Mouse (Mus musculus): Measurements from ENCODE around the gene Mmachc. TPM values are rescaled to one million over a fixed set of nuclear protein-coding genes. Genes with fewer than 3 reads are reported as not detected.

Mmachc gene
- total and polyA plus RNA-seq, 2 experiments from 2014 or later: 20.2 to 20.6 TPM

- WGBS: 85% methylated on average over 3 of the region's 3 CpGs
- no peak overlapping the region for H3K9ac ChIP-seq (replicated peaks; ENCODE audit: low read length)
- no peak overlapping the region for H3K27ac ChIP-seq
- no peaks in the 10 kb centered on the region for H3K27me3 ChIP-seq (ENCODE audit: insufficient read depth, low read length)
- H3K4me2 ChIP-seq (ENCODE audit: low read depth, low read length): no peak overlapping the region
- H3K9me3 ChIP-seq (ENCODE audit: low read length): no peaks in the 10 kb centered on the region
- ATAC-seq: no peak
- no peak for DNase-seq (ENCODE audit: low spot score)
- H3K36me3 ChIP-seq (ENCODE audit: insufficient read depth, low read length): no peaks in the 10 kb centered on the region
- TF ChIP-seq CTCF (IDR thresholded peaks at IDR 0.05; ENCODE audit: low read depth): no peak
- H3K4me1 ChIP-seq (ENCODE audit: insufficient read depth, low read length): no peaks in the 10 kb centered on the region
- no peak overlapping the region for H3K4me3 ChIP-seq (ENCODE audit: low read length)
These were observed 19.2 kb upstream of the Mmachc start for GRCm38 (mm10) chr4:116727401-116727800.

- H3K4me1 ChIP-seq (ENCODE audit: insufficient read depth, low read length): no peaks in the 10 kb centered on the region
- no peak overlapping the region for H3K4me3 ChIP-seq (ENCODE audit: low read length)
- no peak overlapping the region for H3K27ac ChIP-seq
- H3K36me3 ChIP-seq (ENCODE audit: insufficient read depth, low read length): no peaks in the 10 kb centered on the region
- no peak for TF ChIP-seq CTCF (IDR thresholded peaks at IDR 0.05; ENCODE audit: low read depth)
- WGBS: 85% methylated on average over 5 of the region's 5 CpGs
- no peak for ATAC-seq
- no peak overlapping the region for H3K9ac ChIP-seq (replicated peaks; ENCODE audit: low read length)
- DNase-seq (ENCODE audit: low spot score): no peak
- H3K9me3 ChIP-seq (ENCODE audit: low read length): no peaks in the 10 kb centered on the region
- no peaks in the 10 kb centered on the region for H3K27me3 ChIP-seq (ENCODE audit: insufficient read depth, low read length)
- H3K4me2 ChIP-seq (ENCODE audit: low read depth, low read length): no peak overlapping the region
These were observed 17.2 kb upstream of the Mmachc start for GRCm38 (mm10) chr4:116725444-116725843.

- no peak for TF ChIP-seq CTCF (IDR thresholded peaks at IDR 0.05; ENCODE audit: low read depth)
- no peak overlapping the region for H3K9ac ChIP-seq (replicated peaks; ENCODE audit: low read length)
- no peaks in the 10 kb centered on the region for H3K9me3 ChIP-seq (ENCODE audit: low read length)
- no peaks in the 10 kb centered on the region for H3K27me3 ChIP-seq (ENCODE audit: insufficient read depth, low read length)
- no peaks in the 10 kb centered on the region for H3K36me3 ChIP-seq (ENCODE audit: insufficient read depth, low read length)
- H3K27ac ChIP-seq: no peak overlapping the region
- WGBS: 47% methylated on average over 7 of the region's 7 CpGs
- no peak overlapping the region for H3K4me3 ChIP-seq (ENCODE audit: low read length)
- H3K4me2 ChIP-seq (ENCODE audit: low read depth, low read length): 0 out of 2 replicates have a peak overlapping the region, but pooled peaks have one; percentile 6
- ATAC-seq (no peak), DNase-seq (ENCODE audit: low spot score) (no peak)
- no peaks in the 10 kb centered on the region for H3K4me1 ChIP-seq (ENCODE audit: insufficient read depth, low read length)
These were observed 14.0 kb upstream of the Mmachc start for GRCm38 (mm10) chr4:116722230-116722629.

GRCm38 (mm10) chr4:116721098-116721628, 13.0 kb upstream of the Mmachc start:
- no peak for DNase-seq (ENCODE audit: low spot score)
- H3K27me3 ChIP-seq (ENCODE audit: insufficient read depth, low read length): no peaks in the 10 kb centered on the region
- peak overlapping the region; percentile 94 for H3K4me2 ChIP-seq (ENCODE audit: low read depth, low read length)
- H3K9me3 ChIP-seq (ENCODE audit: low read length): no peaks in the 10 kb centered on the region
- ATAC-seq: no peak
- under 1% methylated on average over 29 of the region's 29 CpGs for WGBS
- peak overlapping the region; percentile 66 for H3K4me3 ChIP-seq (ENCODE audit: low read length)
- no peaks in the 10 kb centered on the region for H3K4me1 ChIP-seq (ENCODE audit: insufficient read depth, low read length)
- TF ChIP-seq CTCF (IDR thresholded peaks at IDR 0.05; ENCODE audit: low read depth): no peak
- H3K27ac ChIP-seq: peak overlapping the region; percentile 61; the same call in 1 of the 2 replicates
- peak overlapping the region; percentile 58 for H3K9ac ChIP-seq (replicated peaks; ENCODE audit: low read length)
- H3K36me3 ChIP-seq (ENCODE audit: insufficient read depth, low read length): no peaks in the 10 kb centered on the region

- no peaks in the 10 kb centered on the region for H3K4me1 ChIP-seq (ENCODE audit: insufficient read depth, low read length)
- peak; percentile 99 for ATAC-seq
- no peaks in the 10 kb centered on the region for H3K27me3 ChIP-seq (ENCODE audit: insufficient read depth, low read length)
- TF ChIP-seq CTCF (IDR thresholded peaks at IDR 0.05; ENCODE audit: low read depth): no peak
- H3K4me2 ChIP-seq (ENCODE audit: low read depth, low read length): peak within 1 kb of the TSS; percentile 94
- under 1% methylated on average over 34 of the region's 34 CpGs for WGBS
- DNase-seq (ENCODE audit: low spot score): peak; percentile 98
- peak within 1 kb of the TSS; percentile 61; the same call in 1 of the 2 replicates for H3K27ac ChIP-seq
- H3K36me3 ChIP-seq (ENCODE audit: insufficient read depth, low read length): no peaks in the 10 kb centered on the region
- H3K9ac ChIP-seq (replicated peaks; ENCODE audit: low read length): peak within 1 kb of the TSS; percentile 58
- H3K9me3 ChIP-seq (ENCODE audit: low read length): no peaks in the 10 kb centered on the region
- H3K4me3 ChIP-seq (ENCODE audit: low read length): peak within 1 kb of the TSS; percentile 66
These were observed 12.3 kb upstream of the Mmachc start, which contains the start of gene Tesk2 for GRCm38 (mm10) chr4:116720343-116721097. Gene Tesk2, plus strand, starts transcription at chr4:116720948.

- DNase-seq (ENCODE audit: low spot score) (peak; percentile 94), ATAC-seq (no peak)
- Histone ChIP-seq H3K4me3 (ENCODE audit: low read length) (no peak overlapping the region), H3K4me1 (ENCODE audit: insufficient read depth, low read length) (no peaks in the 10 kb centered on the region), H3K9ac (replicated peaks; ENCODE audit: low read length) (no peak overlapping the region), H3K36me3 (ENCODE audit: insufficient read depth, low read length) (no peaks in the 10 kb centered on the region), H3K9me3 (ENCODE audit: low read length) (no peaks in the 10 kb centered on the region), H3K4me2 (ENCODE audit: low read depth, low read length) (no peak overlapping the region), H3K27me3 (ENCODE audit: insufficient read depth, low read length) (no peaks in the 10 kb centered on the region), H3K27ac (no peak overlapping the region)
- WGBS: 18% methylated on average over 3 of the region's 3 CpGs
- TF ChIP-seq CTCF (IDR thresholded peaks at IDR 0.05; ENCODE audit: low read depth): peak; percentile 85
These were observed 11.2 kb upstream of the Mmachc start for GRCm38 (mm10) chr4:116719396-116719795.

- Histone ChIP-seq H3K9ac (replicated peaks; ENCODE audit: low read length) (no peak overlapping the region), H3K36me3 (ENCODE audit: insufficient read depth, low read length) (no peaks in the 10 kb centered on the region), H3K9me3 (ENCODE audit: low read length) (no peaks in the 10 kb centered on the region), H3K27ac (no peak overlapping the region), H3K4me1 (ENCODE audit: insufficient read depth, low read length) (no peaks in the 10 kb centered on the region), H3K4me2 (ENCODE audit: low read depth, low read length) (no peak overlapping the region), H3K27me3 (ENCODE audit: insufficient read depth, low read length) (no peaks in the 10 kb centered on the region), H3K4me3 (ENCODE audit: low read length) (no peak overlapping the region)
- no peak for ATAC-seq
- WGBS: 91% methylated on average over 1 of the region's 1 CpGs
- no peak for TF ChIP-seq CTCF (IDR thresholded peaks at IDR 0.05; ENCODE audit: low read depth)
- DNase-seq (ENCODE audit: low spot score): no peak
These were observed 4.3 kb upstream of the Mmachc start for GRCm38 (mm10) chr4:116712536-116712935.

Measured in hindbrain, postnatal 0 days (tissue).